Mouse (Mus musculus) hindbrain, embryonic 16.5 days (tissue): ENCODE data around the gene Far2. TPM values are rescaled to one million over a fixed set of nuclear protein-coding genes. Genes with fewer than 3 reads are reported as not detected.

ENCODE experiments used
- ATAC-seq: fragments of 200-750 bp; cut with Nextera tagmentation; 2 replicates; pipeline ENCODE4 v1.8.0; 2017; ENCODE audit warnings: moderate TSS enrichment, moderate library complexity
- H3K27ac ChIP-seq: fragments of 300-500 bp; sonication (generic); 2 replicates; pipeline ENCODE4 v1.5.1; 2014; ENCODE audit warnings: low read depth, mild to moderate bottlenecking, control low read depth, low read length, moderate library complexity
- H3K27me3 ChIP-seq: fragments of 300-500 bp; sonication (generic); replicated peaks from 2 replicates; pipeline ENCODE4 v1.6.1; 2014; ENCODE audit warnings: low read length; ENCODE audit not compliant: control insufficient read depth, insufficient read depth
- H3K36me3 ChIP-seq: fragments of 300-500 bp; sonication (generic); 2 replicates; pipeline ENCODE4 v1.6.1; 2014; ENCODE audit warnings: mild to moderate bottlenecking, low read length, moderate library complexity, mixed read lengths; ENCODE audit not compliant: control insufficient read depth, insufficient read depth
- H3K4me1 ChIP-seq: fragments of 300-500 bp; sonication (generic); 2 replicates; pipeline ENCODE4 v1.6.1; 2014; ENCODE audit warnings: low read depth, low read length; ENCODE audit not compliant: control insufficient read depth, insufficient read depth
- H3K4me2 ChIP-seq: fragments of 300-500 bp; sonication (generic); 2 replicates; pipeline ENCODE4 v1.6.1; 2014; ENCODE audit warnings: mild to moderate bottlenecking, low read length, control low read depth, moderate library complexity
- H3K4me3 ChIP-seq: fragments of 300-500 bp; sonication (generic); 2 replicates; pipeline ENCODE4 v1.5.1; 2014; ENCODE audit warnings: mild to moderate bottlenecking, low read length, control low read depth, moderate library complexity
- H3K9ac ChIP-seq: fragments of 300-500 bp; sonication (generic); 2 replicates; pipeline ENCODE4 v1.6.1; 2014; ENCODE audit warnings: low read depth, mild to moderate bottlenecking, control low read depth, low read length, moderate library complexity
- H3K9me3 ChIP-seq: fragments of 300-500 bp; sonication (generic); 2 replicates; pipeline ENCODE4 v1.6.1; 2014; ENCODE audit warnings: mild to moderate bottlenecking, low read length, moderate library complexity; ENCODE audit not compliant: control insufficient read depth
- WGBS: fragments of 180-500 bp; shearing (Covaris S2); extraction: QIAGEN DNeasy Blood & Tissue Kit; methylation state at CpG from one replicate; pipeline ENCODE4 v1.1.7; 2014; 5-methylcytosine and 5-hydroxymethylcytosine counted together
- polyA plus RNA-seq: library from polyadenylated mRNA; unstranded; fragments of >200 nt; fragmentation: Nextera tagmentation; extraction: Ambion mirVana; gene quantifications from 2 replicates; pipeline ENCODE4 v1.2.1, GENCODE M21; 2015

Gene Far2
- polyA plus RNA-seq, 1 experiment from 2014 or later: 34.3 TPM

DNA sequence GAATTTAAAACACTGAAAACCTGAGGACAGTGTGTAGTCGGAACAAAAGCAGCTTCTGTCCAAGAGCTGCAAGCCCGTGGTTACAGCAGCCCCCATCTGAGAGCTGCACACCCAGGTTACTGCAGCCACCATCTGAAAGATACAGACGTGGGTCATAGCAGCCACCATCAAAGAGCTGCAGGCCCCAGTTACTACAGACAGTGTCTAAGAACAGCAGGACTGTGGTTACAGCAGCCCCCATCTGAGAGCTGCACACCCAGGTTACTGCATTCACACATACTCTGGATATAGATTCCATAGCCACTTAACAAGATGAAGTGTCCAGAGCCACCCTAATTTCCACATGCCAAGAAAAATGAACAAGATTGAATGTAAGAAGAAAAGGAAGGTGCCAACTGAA lies 180.5 kb downstream of the Far2 start:
- H3K9ac ChIP-seq: no peak overlapping the region
- no peaks in the 10 kb centered on the region for H3K9me3 ChIP-seq
- no peak overlapping the region for H3K4me2 ChIP-seq
- no peak overlapping the region for H3K27ac ChIP-seq
- WGBS: 74% methylated on average over 3 of the region's 3 CpGs
- no peaks in the 10 kb centered on the region for H3K36me3 ChIP-seq
- no peaks in the 10 kb centered on the region for H3K27me3 ChIP-seq
- no peak overlapping the region for H3K4me3 ChIP-seq
- no peaks in the 10 kb centered on the region for H3K4me1 ChIP-seq
- ATAC-seq: no peak

Other genes with a start within 250 kb of the Far2 start
- 201 and 235 TPM in 2 replicates for gene Ergic2, start 165.1 kb downstream of the Far2 start, polyA plus RNA-seq